Mouse (Mus musculus) forebrain, embryonic 14.5 days (tissue): ENCODE data around the gene Pdgfra. TPM values are rescaled to one million over a fixed set of nuclear protein-coding genes. Genes with fewer than 3 reads are reported as not detected.

ENCODE experiments used
- ATAC-seq: fragments of 200-750 bp; cut with Nextera tagmentation; 2 replicates; pipeline ENCODE4 v1.8.0; 2017; ENCODE audit warnings: mild to moderate bottlenecking, moderate library complexity
- DNase-seq: peaks from one replicate; pipeline ENCODE4 v3.0.0-alpha.2; 2015; ENCODE audit warnings: low spot score
- H3K27ac ChIP-seq: fragments of 300-500 bp; sonication (generic); 2 replicates; pipeline ENCODE4 v1.5.1; 2014; ENCODE audit warnings: low read depth, mild to moderate bottlenecking, control low read depth, low read length, moderate library complexity
- H3K27me3 ChIP-seq: fragments of 300-500 bp; sonication (generic); replicated peaks from 2 replicates; pipeline ENCODE4 v1.6.1; 2014; ENCODE audit warnings: low read length, control low read depth, mixed read lengths; ENCODE audit not compliant: control insufficient read depth, insufficient read depth
- H3K36me3 ChIP-seq: fragments of 300-500 bp; sonication (generic); 2 replicates; pipeline ENCODE4 v1.6.1; 2014; ENCODE audit warnings: low read length, control low read depth; ENCODE audit not compliant: control insufficient read depth, insufficient read depth
- H3K4me1 ChIP-seq: fragments of 300-500 bp; sonication (generic); 2 replicates; pipeline ENCODE4 v1.6.1; 2014; ENCODE audit warnings: antibody characterized with exemption, low read length, control low read depth; ENCODE audit not compliant: control insufficient read depth, insufficient read depth
- H3K4me2 ChIP-seq: fragments of 300-500 bp; sonication (generic); 2 replicates; pipeline ENCODE4 v1.6.1; 2014; ENCODE audit warnings: mild to moderate bottlenecking, control low read depth, low read length
- H3K4me3 ChIP-seq: fragments of 300-500 bp; sonication (generic); 2 replicates; pipeline ENCODE4 v1.5.1; 2014; ENCODE audit warnings: low read depth, low read length, control low read depth
- H3K9ac ChIP-seq: fragments of 300-500 bp; sonication (generic); 2 replicates; pipeline ENCODE4 v1.6.1; 2014; ENCODE audit warnings: mild to moderate bottlenecking, low read length, control low read depth, moderate library complexity
- H3K9me3 ChIP-seq: fragments of 300-500 bp; sonication (generic); replicated peaks from 2 replicates; pipeline ENCODE4 v1.6.1; 2016; ENCODE audit warnings: low read length, control low read depth, mixed read lengths; ENCODE audit not compliant: control insufficient read depth
- WGBS: fragments of 180-500 bp; shearing (Covaris S2); extraction: QIAGEN DNeasy Blood & Tissue Kit; methylation state at CpG from one replicate; pipeline ENCODE4 v1.1.7; 2014; 5-methylcytosine and 5-hydroxymethylcytosine counted together
- polyA plus RNA-seq: library from polyadenylated mRNA; unstranded; fragments of >200 nt; fragmentation: Nextera tagmentation; extraction: Ambion mirVana; gene quantifications from 2 replicates; pipeline ENCODE4 v1.2.1, GENCODE M21; 2014

Gene Pdgfra
- polyA plus RNA-seq, 1 experiment from 2014 or later, result 7.0 TPM

GRCm38 (mm10) chr5:75214520-75214919 lies 62.4 kb downstream of the Pdgfra start:
- DNase-seq, result peak; percentile 60
- no peak for ATAC-seq
- no peaks in the 10 kb centered on the region for H3K36me3 ChIP-seq
- H3K27me3 ChIP-seq, result no peaks in the 10 kb centered on the region
- WGBS, result 51% methylated on average over 6 of the region's 6 CpGs
- no peak overlapping the region for H3K4me3 ChIP-seq
- no peaks in the 10 kb centered on the region for H3K4me1 ChIP-seq
- no peak overlapping the region for H3K27ac ChIP-seq
- H3K9ac ChIP-seq, result no peak overlapping the region
- H3K4me2 ChIP-seq, result no peak overlapping the region
- H3K9me3 ChIP-seq, result no peaks in the 10 kb centered on the region

GRCm38 (mm10) chr5:75214929-75215328 lies 62.8 kb downstream of the Pdgfra start:
- H3K36me3 ChIP-seq, result no peaks in the 10 kb centered on the region
- WGBS, result 83% methylated on average over 7 of the region's 7 CpGs
- H3K9me3 ChIP-seq, result no peaks in the 10 kb centered on the region
- ATAC-seq (no peak; the same call in 1 of the 2 replicates), DNase-seq (no peak)
- no peak overlapping the region for H3K4me2 ChIP-seq
- H3K27me3 ChIP-seq, result no peaks in the 10 kb centered on the region
- no peak overlapping the region for H3K4me3 ChIP-seq
- no peak overlapping the region for H3K9ac ChIP-seq
- H3K4me1 ChIP-seq, result no peaks in the 10 kb centered on the region
- no peak overlapping the region for H3K27ac ChIP-seq

- no peak overlapping the region for H3K4me3 ChIP-seq
- ATAC-seq, result no peak
- no peak overlapping the region for H3K4me2 ChIP-seq
- H3K27me3 ChIP-seq, result no peaks in the 10 kb centered on the region
- H3K4me1 ChIP-seq, result no peaks in the 10 kb centered on the region
- H3K9me3 ChIP-seq, result no peaks in the 10 kb centered on the region
- DNase-seq, result no peak
- H3K27ac ChIP-seq, result no peak overlapping the region
- no peak overlapping the region for H3K9ac ChIP-seq
- 71% methylated on average over 7 of the region's 7 CpGs for WGBS
- no peaks in the 10 kb centered on the region for H3K36me3 ChIP-seq
Measured at GRCm38 (mm10) chr5:75215678-75216256, 63.7 kb downstream of the Pdgfra start.

GRCm38 (mm10) chr5:75221610-75222009 lies 69.5 kb downstream of the Pdgfra start:
- 85% methylated on average over 10 of the region's 10 CpGs for WGBS
- no peaks in the 10 kb centered on the region for H3K27me3 ChIP-seq
- no peak overlapping the region for H3K4me3 ChIP-seq
- no peak overlapping the region for H3K4me2 ChIP-seq
- no peaks in the 10 kb centered on the region for H3K36me3 ChIP-seq
- no peak overlapping the region for H3K9ac ChIP-seq
- DNase-seq (no peak), ATAC-seq (no peak)
- peaks cover 9% of the 10 kb centered on the region for H3K4me1 ChIP-seq
- no peaks in the 10 kb centered on the region for H3K9me3 ChIP-seq
- H3K27ac ChIP-seq, result no peak overlapping the region

- ATAC-seq, result peak; percentile 66
- Histone ChIP-seq H3K9ac (no peak overlapping the region), H3K9me3 (no peaks in the 10 kb centered on the region), H3K4me1 (peaks cover 9% of the 10 kb centered on the region), H3K4me3 (no peak overlapping the region), H3K27me3 (no peaks in the 10 kb centered on the region), H3K27ac (no peak overlapping the region), H3K4me2 (no peak overlapping the region), H3K36me3 (no peaks in the 10 kb centered on the region)
- DNase-seq, result peak; percentile 54
- 44% methylated on average over 10 of the region's 10 CpGs for WGBS
Measured at GRCm38 (mm10) chr5:75222491-75223265, 70.6 kb downstream of the Pdgfra start.

GRCm38 (mm10) chr5:75238363-75238762 lies 86.3 kb downstream of the Pdgfra start:
- DNase-seq (peak; percentile 53), ATAC-seq (peak; percentile 69)
- Histone ChIP-seq H3K36me3 (no peaks in the 10 kb centered on the region), H3K4me1 (no peaks in the 10 kb centered on the region), H3K27me3 (no peaks in the 10 kb centered on the region), H3K27ac (no peak overlapping the region), H3K9ac (no peak overlapping the region), H3K4me3 (no peak overlapping the region), H3K4me2 (no peak overlapping the region), H3K9me3 (no peaks in the 10 kb centered on the region)
- WGBS, result 34% methylated on average over 2 of the region's 2 CpGs

- ATAC-seq, result peak; percentile 65
- H3K27ac ChIP-seq, result no peak overlapping the region
Measured at GRCm38 (mm10) chr5:75238928-75239777, 87.1 kb downstream of the Pdgfra start.

GRCm38 (mm10) chr5:75247070-75247740 lies 95.1 kb downstream of the Pdgfra start:
- peak overlapping the region; percentile 25; the same call in 1 of the 2 replicates for H3K9ac ChIP-seq
- peaks cover 9% of the 10 kb centered on the region for H3K4me1 ChIP-seq
- DNase-seq (peak; percentile 93), ATAC-seq (peak; percentile 97)
- H3K9me3 ChIP-seq, result no peaks in the 10 kb centered on the region
- peak overlapping the region; percentile 34 for H3K4me2 ChIP-seq
- no peaks in the 10 kb centered on the region for H3K27me3 ChIP-seq
- WGBS, result 34% methylated on average over 25 of the region's 25 CpGs
- H3K27ac ChIP-seq, result peak overlapping the region; percentile 80
- no peak overlapping the region for H3K4me3 ChIP-seq
- no peaks in the 10 kb centered on the region for H3K36me3 ChIP-seq

More at GRCm38 (mm10) chr5:75238928-75239777, 87.1 kb downstream of the Pdgfra start:
- no peaks in the 10 kb centered on the region for H3K36me3 ChIP-seq
- no peak overlapping the region for H3K9ac ChIP-seq
- no peaks in the 10 kb centered on the region for H3K27me3 ChIP-seq
- no peaks in the 10 kb centered on the region for H3K9me3 ChIP-seq
- DNase-seq, result peak; percentile 63
- no peak overlapping the region for H3K4me3 ChIP-seq
- no peaks in the 10 kb centered on the region for H3K4me1 ChIP-seq
- H3K4me2 ChIP-seq, result no peak overlapping the region
- 58% methylated on average over 15 of the region's 15 CpGs for WGBS
